Mouse (Mus musculus) adrenal gland, adult 18-20 months (tissue): Measurements from ENCODE around the gene Olfr156. TPM values are rescaled to one million over a fixed set of nuclear protein-coding genes. Genes with fewer than 3 reads are reported as not detected.

Experiments
- total RNA-seq, 2 experiments: library from RNA; stranded (reverse); gene quantifications; 1 replicate in 1 of 2; 2 replicates in 1 of 2; pipeline ENCODE4 v1.2.3; 2021

The Olfr156 gene
- total RNA-seq, 2 experiments from 2014 or later, result not detected

Other genes with a start within 250 kb of the Olfr156 start
- 10 to 100 TPM; 40.7 to 48.7 TPM for gene Rgp1, start 245.2 kb downstream of the Olfr156 start, total RNA-seq
- gene Gba2, start 245.0 kb downstream of the Olfr156 start, total RNA-seq, result 1 to 10 TPM; 8.2 to 8.3 TPM
- under 1 TPM; 0.70 to 0.73 TPM for gene Msmp, start 239.4 kb downstream of the Olfr156 start, total RNA-seq
- gene Npr2, start 192.0 kb downstream of the Olfr156 start, total RNA-seq, result 10 to 100 TPM; 24.9 to 42.4 TPM
- under 1 TPM; 0.53 to 0.54 TPM for gene Spag8, start 170.3 kb downstream of the Olfr156 start, total RNA-seq
- 100 to 1,000 TPM in 1 of 2 experiments, 10 to 100 TPM in 1; 79.2 to 121 TPM for gene Hint2, start 167.4 kb downstream of the Olfr156 start, total RNA-seq
- 1 to 10 TPM; 5.2 to 7.5 TPM for gene Tmem8b, start 154.9 kb downstream of the Olfr156 start, total RNA-seq
- gene Fam221b, start 154.8 kb downstream of the Olfr156 start, total RNA-seq, result under 1 TPM; 0.19 to 0.40 TPM
- not detected for gene Olfr70, start 123.1 kb downstream of the Olfr156 start, total RNA-seq
- not detected for gene Olfr71, start 113.6 kb downstream of the Olfr156 start, total RNA-seq
- gene Hrct1, start 96.7 kb downstream of the Olfr156 start, total RNA-seq, result 1 to 10 TPM; 2.4 to 6.4 TPM
- gene Spaar, start 93.9 kb downstream of the Olfr156 start, total RNA-seq, result 1 to 10 TPM; 1.6 to 2.3 TPM
- gene Olfr159, start 52.9 kb downstream of the Olfr156 start, total RNA-seq, result not detected
- gene Olfr157, start 16.3 kb upstream of the Olfr156 start, total RNA-seq, result not detected
- not detected for gene Olfr155, start 27.7 kb upstream of the Olfr156 start, total RNA-seq
- 10 to 100 TPM; 17.4 to 22.0 TPM for gene Reck, start 51.6 kb upstream of the Olfr156 start, total RNA-seq
- gene Glipr2, start 133.5 kb upstream of the Olfr156 start, total RNA-seq, result 1 to 10 TPM; 3.5 to 6.4 TPM
- gene Ccin, start 159.6 kb upstream of the Olfr156 start, total RNA-seq, result not detected
- gene Clta, start 180.6 kb upstream of the Olfr156 start, total RNA-seq, result 100 to 1,000 TPM; 169 to 180 TPM